Mouse (Mus musculus) midbrain, postnatal 0 days (tissue): ENCODE measurements at regions not wholly inside any gene's neighbourhood (a gene's known extent, or its start where the extent isn't known, plus 50 kb on each side); places are given as distances from the start of the nearest gene placed in this dataset.

Source experiments
- ATAC-seq: fragments of 200-750 bp; cut with Nextera tagmentation; 2 replicates; pipeline ENCODE4 v1.8.0; 2017; ENCODE audit warnings: moderate number of reproducible peaks, mild to moderate bottlenecking, moderate TSS enrichment, moderate library complexity; ENCODE audit not compliant: low FRiP score
- DNase-seq: peaks from one replicate; pipeline ENCODE4 v3.0.0-alpha.2; 2015; ENCODE audit warnings: low spot score
- H3K27ac ChIP-seq: fragments of 300-500 bp; sonication (generic); 2 replicates; pipeline ENCODE4 v1.5.1; 2014; ENCODE audit warnings: low read depth, mild to moderate bottlenecking, low read length, mixed read lengths
- H3K27me3 ChIP-seq: fragments of 300-500 bp; sonication (generic); 2 replicates; pipeline ENCODE4 v1.6.1; 2014; ENCODE audit warnings: low read length, control low read depth, mixed read lengths; ENCODE audit not compliant: insufficient read depth
- H3K36me3 ChIP-seq: fragments of 300-500 bp; sonication (generic); 2 replicates; pipeline ENCODE4 v1.6.1; 2014; ENCODE audit warnings: low read length, control low read depth, mixed read lengths; ENCODE audit not compliant: insufficient read depth
- H3K4me1 ChIP-seq: fragments of 300-500 bp; sonication (generic); 2 replicates; pipeline ENCODE4 v1.6.1; 2014; ENCODE audit warnings: mild to moderate bottlenecking, control low read depth, antibody characterized with exemption, low read length, mixed read lengths; ENCODE audit not compliant: insufficient read depth
- H3K4me2 ChIP-seq: fragments of 300-500 bp; sonication (generic); 2 replicates; pipeline ENCODE4 v1.6.1; 2014; ENCODE audit warnings: low read depth, mild to moderate bottlenecking, low read length, mixed read lengths; ENCODE audit not compliant: poor library complexity, severe bottlenecking
- H3K4me3 ChIP-seq: fragments of 300-500 bp; sonication (generic); 2 replicates; pipeline ENCODE4 v1.5.1; 2014; ENCODE audit warnings: low read depth, mild to moderate bottlenecking, low read length, moderate library complexity
- H3K9ac ChIP-seq: fragments of 300-500 bp; sonication (generic); replicated peaks from 2 replicates; pipeline ENCODE4 v1.6.1; 2014; ENCODE audit warnings: mild to moderate bottlenecking, low read length, moderate library complexity, mixed read lengths; ENCODE audit not compliant: poor library complexity, severe bottlenecking
- H3K9me3 ChIP-seq: fragments of 300-500 bp; sonication (generic); 2 replicates; pipeline ENCODE4 v1.6.1; 2016; ENCODE audit warnings: low read length, control low read depth
- CTCF ChIP-seq: IDR thresholded peaks from 2 replicates; pipeline ENCODE4 v1.5.1; 2016; ENCODE audit warnings: antibody characterized with exemption, mild to moderate bottlenecking
- WGBS: fragments of 180-500 bp; shearing (Covaris S2); extraction: QIAGEN DNeasy Blood & Tissue Kit; methylation state at CpG from one replicate; pipeline ENCODE4 v1.1.7; 2014; 5-methylcytosine and 5-hydroxymethylcytosine counted together

DNA sequence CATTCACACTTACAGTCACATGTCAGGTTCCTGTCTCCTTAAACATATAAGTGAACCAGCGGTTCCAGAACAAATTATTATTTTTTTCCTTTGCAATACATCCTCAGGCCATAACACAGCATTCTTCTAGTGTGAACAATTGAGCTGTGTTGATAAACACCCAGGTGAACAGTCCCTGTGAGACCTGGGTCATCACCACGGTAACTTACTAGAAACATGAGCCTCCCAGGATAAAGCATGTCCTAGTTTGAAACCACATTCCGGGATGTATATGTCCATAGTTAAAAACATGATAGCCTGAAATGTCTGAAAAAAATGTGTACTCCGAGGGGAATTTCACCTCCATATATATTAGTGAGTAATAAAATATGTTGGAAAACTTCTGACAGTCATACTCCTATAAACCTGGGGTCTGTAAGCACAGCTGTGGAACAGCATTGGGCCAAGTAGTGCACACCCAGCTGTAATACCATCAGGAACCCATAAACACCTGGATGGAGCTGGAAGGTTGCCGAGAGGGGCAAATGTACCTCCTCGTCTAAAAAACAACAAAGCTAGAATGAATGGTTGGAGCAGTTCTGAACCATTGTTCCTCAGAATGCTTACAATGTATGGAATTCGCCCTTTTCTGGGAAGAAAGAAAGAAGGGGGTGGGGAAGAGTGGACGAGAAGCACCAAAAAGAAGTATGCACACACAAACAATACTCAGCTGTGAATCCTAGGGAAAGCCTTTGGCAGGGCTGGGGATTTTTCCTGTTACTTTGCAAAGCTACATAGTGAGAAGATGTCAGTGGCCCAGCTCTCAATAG, 232.9 kb downstream of the Irs2 start:
- H3K27ac ChIP-seq: no peak overlapping the region
- H3K4me2 ChIP-seq: no peak overlapping the region
- no peaks in the 10 kb centered on the region for H3K27me3 ChIP-seq
- H3K9ac ChIP-seq: no peak overlapping the region
- H3K9me3 ChIP-seq: no peaks in the 10 kb centered on the region
- DNase-seq: no peak
- H3K4me1 ChIP-seq: no peaks in the 10 kb centered on the region
- H3K4me3 ChIP-seq: no peak overlapping the region
- no peaks in the 10 kb centered on the region for H3K36me3 ChIP-seq
- no peak for ATAC-seq
- WGBS: 73% methylated on average over 8 of the region's 8 CpGs
- TF ChIP-seq CTCF: no peak

DNA sequence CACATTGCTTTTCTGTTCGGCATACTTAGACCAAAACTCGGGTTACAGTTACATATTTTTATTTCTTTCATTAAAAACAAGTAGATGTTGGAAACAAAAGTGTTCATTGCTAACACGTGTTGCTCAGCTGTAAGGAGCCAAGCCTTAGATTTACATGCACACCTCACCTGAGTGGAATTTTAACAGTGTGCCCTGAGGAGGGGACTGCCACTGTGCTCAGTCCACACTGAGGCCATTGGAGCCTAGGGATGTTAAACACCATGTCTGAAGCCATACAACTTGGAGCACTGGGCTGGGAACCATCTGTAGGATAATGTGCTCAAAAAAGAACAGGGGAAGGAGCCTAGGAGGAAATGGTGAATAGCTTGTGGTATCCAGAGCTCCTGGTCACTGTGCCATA, 233.5 kb downstream of the Irs2 start:
- Histone ChIP-seq H3K27ac (no peak overlapping the region), H3K36me3 (no peaks in the 10 kb centered on the region), H3K27me3 (no peaks in the 10 kb centered on the region), H3K9ac (no peak overlapping the region), H3K4me3 (no peak overlapping the region), H3K4me1 (no peaks in the 10 kb centered on the region), H3K9me3 (no peaks in the 10 kb centered on the region), H3K4me2 (no peak overlapping the region)
- DNase-seq (no peak), ATAC-seq (no peak)
- no peak for TF ChIP-seq CTCF
- WGBS: 91% methylated on average over 3 of the region's 3 CpGs

DNA sequence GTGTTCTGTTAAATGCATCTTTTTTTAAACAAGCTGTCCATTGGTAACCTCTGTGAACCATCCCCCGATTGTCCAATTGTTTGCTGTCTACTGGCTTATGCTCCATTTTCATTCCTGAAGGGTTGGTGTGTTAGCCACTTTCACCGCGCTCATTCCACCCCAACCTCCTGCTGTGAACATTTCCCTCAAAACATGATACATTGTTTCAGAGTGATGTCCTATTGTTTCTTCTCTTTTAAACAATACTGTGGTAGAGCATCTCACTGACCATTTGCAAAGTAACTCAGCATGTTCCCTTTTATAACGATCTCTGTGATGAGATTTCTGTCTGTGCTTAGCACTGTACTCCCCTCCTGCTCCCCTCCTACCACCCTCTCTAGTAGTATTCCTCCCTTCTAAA, 240.1 kb downstream of the Irs2 start:
- ATAC-seq: no peak
- no peak for TF ChIP-seq CTCF

DNA sequence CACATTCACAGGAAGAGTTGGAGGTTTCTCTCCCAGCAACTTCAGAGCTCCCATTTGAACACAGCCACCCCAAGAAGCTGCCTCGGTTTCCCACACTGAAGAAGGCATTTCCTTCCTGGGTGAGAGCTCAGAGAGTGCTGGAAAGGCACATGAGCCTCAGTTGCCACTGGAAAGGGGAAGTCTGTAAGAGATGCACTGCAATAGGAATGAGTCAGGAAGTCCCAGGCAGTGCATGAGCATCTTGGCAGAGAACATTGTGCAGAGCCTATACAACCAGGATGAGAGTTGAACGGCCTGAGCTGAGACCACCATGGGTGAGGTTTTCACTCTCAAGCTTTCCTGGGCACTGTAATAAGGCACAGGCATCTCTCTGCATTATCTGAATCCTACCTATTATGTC, 244.4 kb downstream of the Irs2 start:
- no peaks in the 10 kb centered on the region for H3K9me3 ChIP-seq
- TF ChIP-seq CTCF: no peak
- H3K9ac ChIP-seq: no peak overlapping the region
- peaks cover 8% of the 10 kb centered on the region for H3K4me1 ChIP-seq
- H3K27me3 ChIP-seq: no peaks in the 10 kb centered on the region
- no peaks in the 10 kb centered on the region for H3K36me3 ChIP-seq
- WGBS: 77% methylated on average over 2 of the region's 2 CpGs
- DNase-seq: no peak
- H3K4me3 ChIP-seq: no peak overlapping the region
- no peak for ATAC-seq
- no peak overlapping the region for H3K4me2 ChIP-seq
- no peak overlapping the region for H3K27ac ChIP-seq

More for the DNA sequence above, 240.1 kb downstream of the Irs2 start:
- Histone ChIP-seq H3K4me2 (no peak overlapping the region), H3K9me3 (no peaks in the 10 kb centered on the region), H3K27ac (no peak overlapping the region), H3K4me1 (no peaks in the 10 kb centered on the region), H3K9ac (no peak overlapping the region), H3K27me3 (no peaks in the 10 kb centered on the region), H3K4me3 (no peak overlapping the region), H3K36me3 (no peaks in the 10 kb centered on the region)
- no peak for DNase-seq
- WGBS: 71% methylated on average over 4 of the region's 4 CpGs

DNA sequence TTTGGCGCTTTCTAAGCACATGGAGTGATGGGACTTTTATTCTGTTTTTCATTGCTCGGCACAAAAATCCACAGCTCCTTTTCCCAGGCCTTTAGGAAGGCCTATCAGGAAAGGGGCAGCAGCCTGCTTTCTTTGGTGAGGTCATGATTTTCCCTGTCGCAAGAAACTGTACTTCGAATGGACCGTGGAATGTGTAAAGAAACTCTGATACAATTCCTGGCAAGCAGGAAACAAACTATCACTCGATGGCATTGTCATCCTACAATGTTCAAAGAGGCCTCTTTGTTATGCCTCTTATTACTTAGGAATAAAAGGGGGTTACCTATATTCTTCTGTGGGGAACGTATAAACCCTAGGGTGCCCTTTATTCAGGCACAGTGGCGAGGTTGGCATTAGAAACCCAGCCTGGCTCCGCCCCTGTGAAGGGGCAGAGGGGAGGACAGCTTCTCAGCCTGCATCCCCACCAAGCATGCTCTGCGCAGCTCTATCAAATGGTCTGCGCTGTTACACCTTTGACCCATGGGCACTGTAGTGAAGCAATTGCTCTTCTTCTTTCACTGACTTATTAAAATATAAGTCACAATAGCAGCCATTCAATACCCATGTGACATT, 246.5 kb downstream of the Irs2 start:
- no peaks in the 10 kb centered on the region for H3K36me3 ChIP-seq
- peaks cover 8% of the 10 kb centered on the region for H3K4me1 ChIP-seq
- H3K27ac ChIP-seq: no peak overlapping the region
- no peak overlapping the region for H3K4me2 ChIP-seq
- H3K27me3 ChIP-seq: no peaks in the 10 kb centered on the region
- no peaks in the 10 kb centered on the region for H3K9me3 ChIP-seq
- DNase-seq: no peak
- no peak for TF ChIP-seq CTCF
- ATAC-seq: no peak
- WGBS: 29% methylated on average over 11 of the region's 11 CpGs
- H3K9ac ChIP-seq: no peak overlapping the region
- H3K4me3 ChIP-seq: no peak overlapping the region
